Mouse (Mus musculus) lung, postnatal 0 days (tissue): ENCODE results near the gene Pdcl2.

ENCODE experiments used
- CTCF ChIP-seq: IDR thresholded peaks from 2 replicates; pipeline ENCODE4 v1.5.1; 2016; ENCODE audit warnings: antibody characterized with exemption, mild to moderate bottlenecking
- EP300 ChIP-seq: IDR thresholded peaks from 2 replicates; pipeline ENCODE4 v1.6.1; 2016; ENCODE audit warnings: antibody characterized with exemption, mild to moderate bottlenecking, control low read depth

- TF ChIP-seq CTCF (no peak), EP300 (peak; percentile 37; the same call in 1 of the 2 replicates)
Observed at GRCm38 (mm10) chr5:76321249-76322196, 9.4 kb downstream of the Pdcl2 start.
